Mouse (Mus musculus): Measurements from ENCODE around the gene Numb.

The Numb gene

GRCm38 (mm10) chr12:83780181-83780580 lies 141.6 kb downstream of the Numb start:
- DNase-seq: no peak

GRCm38 (mm10) chr12:83776766-83777165 lies 145.0 kb downstream of the Numb start:
- DNase-seq: no peak

- no peak for DNase-seq
These were observed 146.1 kb downstream of the Numb start for GRCm38 (mm10) chr12:83775621-83776020.

- peak; percentile 87 for DNase-seq
These were observed 151.1 kb downstream of the Numb start for GRCm38 (mm10) chr12:83770418-83771256.

GRCm38 (mm10) chr12:83768235-83768899 lies 153.4 kb downstream of the Numb start:
- peak; percentile 39 for DNase-seq

GRCm38 (mm10) chr12:83767833-83768232 lies 153.9 kb downstream of the Numb start:
- DNase-seq: no peak

- peak; percentile 43 for DNase-seq
These were observed 155.7 kb downstream of the Numb start for GRCm38 (mm10) chr12:83765965-83766603.

- DNase-seq: no peak
These were observed 157.2 kb downstream of the Numb start for GRCm38 (mm10) chr12:83764519-83764918.

GRCm38 (mm10) chr12:83764044-83764365 lies 157.7 kb downstream of the Numb start:
- peak; percentile 48 for DNase-seq

GRCm38 (mm10) chr12:83763311-83764043 lies 158.3 kb downstream of the Numb start, which contains the start of gene Papln:
Gene Papln (plus strand): TSS chr12:83763634.
- DNase-seq: no peak

GRCm38 (mm10) chr12:83762706-83763105 lies 159.0 kb downstream of the Numb start:
- no peak for DNase-seq

GRCm38 (mm10) chr12:83760201-83760600 lies 161.5 kb downstream of the Numb start:
- no peak for DNase-seq

- no peak for DNase-seq
These were observed 163.0 kb downstream of the Numb start for GRCm38 (mm10) chr12:83758735-83759134.

- peak; percentile 22 for DNase-seq
These were observed 169.2 kb downstream of the Numb start for GRCm38 (mm10) chr12:83752495-83752894.

- no peak for DNase-seq
These were observed 172.5 kb downstream of the Numb start for GRCm38 (mm10) chr12:83749186-83749585.

Data from embryo, embryonic 11 days (tissue).